Mouse (Mus musculus) limb, embryonic 10.5 days (tissue): ENCODE measurements around the gene Ntmt1. TPM values are rescaled to one million over a fixed set of nuclear protein-coding genes. Genes with fewer than 3 reads are reported as not detected.

Source experiments
- DNase-seq: peaks from one replicate; pipeline ENCODE4 v3.0.0-alpha.2; 2017; ENCODE audit warnings: low spot score
- H3K27ac ChIP-seq: fragments of 300-500 bp; sonication (generic); 2 replicates; pipeline ENCODE4 v1.5.1; 2016; ENCODE audit warnings: mild to moderate bottlenecking
- H3K27me3 ChIP-seq: fragments of 300-500 bp; sonication (generic); 2 replicates; pipeline ENCODE4 v1.6.1; 2016; ENCODE audit warnings: low read depth, mild to moderate bottlenecking; ENCODE audit not compliant: poor library complexity, severe bottlenecking
- H3K36me3 ChIP-seq: fragments of 300-500 bp; sonication (generic); 2 replicates; pipeline ENCODE4 v1.6.1; 2016; ENCODE audit warnings: mild to moderate bottlenecking, moderate library complexity
- H3K4me1 ChIP-seq: fragments of 300-500 bp; sonication (generic); 2 replicates; pipeline ENCODE4 v1.6.1; 2016
- H3K4me3 ChIP-seq: fragments of 300-500 bp; sonication (generic); 2 replicates; pipeline ENCODE4 v1.5.1; 2016; ENCODE audit warnings: mild to moderate bottlenecking, moderate library complexity
- H3K9me3 ChIP-seq: fragments of 300-500 bp; sonication (generic); replicated peaks from 2 replicates; pipeline ENCODE4 v1.6.1; 2016; ENCODE audit warnings: mild to moderate bottlenecking
- WGBS: fragments of 180-500 bp; shearing (Covaris S2); methylation state at CpG from one replicate; pipeline ENCODE4 v1.1.7; 2016; 5-methylcytosine and 5-hydroxymethylcytosine counted together
- polyA plus RNA-seq: library from polyadenylated mRNA; unstranded; fragments of >200 nt; fragmentation: Nextera tagmentation; extraction: Ambion mirVana; gene quantifications from 2 replicates; pipeline ENCODE4 v1.2.1, GENCODE M21; 2016

Gene Ntmt1
- polyA plus RNA-seq: 138 and 141 TPM in 2 replicates

GRCm38 (mm10) chr2:30807648-30808295 lies at the start of gene Ntmt1:
TSS of gene Ntmt1 (plus strand) at chr2:30807826.
- Histone ChIP-seq H3K36me3 (peaks cover 32% of the 10 kb centered on the region), H3K4me3 (peak within 1 kb of the TSS; percentile 77), H3K9me3 (no peaks in the 10 kb centered on the region), H3K27ac (peak within 1 kb of the TSS; percentile 95), H3K4me1 (peaks cover 34% of the 10 kb centered on the region), H3K27me3 (peaks cover 12% of the 10 kb centered on the region)
- WGBS: 1% methylated on average over 44 of the region's 44 CpGs
- peak; percentile 99 for DNase-seq

- peak overlapping the region; percentile 93 for H3K27ac ChIP-seq
- H3K9me3 ChIP-seq: 0 out of 2 replicates have a peak, but pooled peaks cover 5% of the 10 kb centered on the region
- H3K4me1 ChIP-seq: peaks cover 62% of the 10 kb centered on the region
- no peaks in the 10 kb centered on the region for H3K36me3 ChIP-seq
- DNase-seq: peak; percentile 93
- WGBS: 3% methylated on average over 17 of the region's 17 CpGs
- no peaks in the 10 kb centered on the region for H3K27me3 ChIP-seq
- H3K4me3 ChIP-seq: peak overlapping the region; percentile 30
Measured at GRCm38 (mm10) chr2:30758341-30759087, 49.1 kb upstream of the Ntmt1 start.

GRCm38 (mm10) chr2:30759088-30759374 lies 48.6 kb upstream of the Ntmt1 start:
- DNase-seq: no peak
- Histone ChIP-seq H3K36me3 (no peaks in the 10 kb centered on the region), H3K4me3 (peak overlapping the region; percentile 30; the same call in 1 of the 2 replicates), H3K4me1 (peaks cover 58% of the 10 kb centered on the region), H3K27me3 (no peaks in the 10 kb centered on the region), H3K9me3 (0 out of 2 replicates have a peak, but pooled peaks cover 5% of the 10 kb centered on the region), H3K27ac (peak overlapping the region; percentile 93)
- WGBS: 46% methylated on average over 4 of the region's 4 CpGs

GRCm38 (mm10) chr2:30759442-30759841 lies 48.2 kb upstream of the Ntmt1 start:
- DNase-seq: no peak
- WGBS: 75% methylated on average over 4 of the region's 4 CpGs

GRCm38 (mm10) chr2:30759858-30760547 lies 47.6 kb upstream of the Ntmt1 start:
- 31% methylated on average over 10 of the region's 10 CpGs for WGBS
- H3K36me3 ChIP-seq: peaks cover 2% of the 10 kb centered on the region; the same call in 1 of the 2 replicates
- H3K4me1 ChIP-seq: peaks cover 49% of the 10 kb centered on the region
- peak overlapping the region; percentile 5; the same call in 1 of the 2 replicates for H3K4me3 ChIP-seq
- DNase-seq: peak; percentile 47
- peaks cover 7% of the 10 kb centered on the region; the same call in 1 of the 2 replicates for H3K9me3 ChIP-seq
- peak overlapping the region; percentile 93 for H3K27ac ChIP-seq
- no peaks in the 10 kb centered on the region for H3K27me3 ChIP-seq

More at GRCm38 (mm10) chr2:30759442-30759841, 48.2 kb upstream of the Ntmt1 start:
- H3K4me3 ChIP-seq: no peak overlapping the region; the same call in 1 of the 2 replicates
- no peaks in the 10 kb centered on the region for H3K27me3 ChIP-seq
- peaks cover 55% of the 10 kb centered on the region for H3K4me1 ChIP-seq
- H3K36me3 ChIP-seq: no peaks in the 10 kb centered on the region
- H3K27ac ChIP-seq: peak overlapping the region; percentile 93
- 0 out of 2 replicates have a peak, but pooled peaks cover 5% of the 10 kb centered on the region for H3K9me3 ChIP-seq

GRCm38 (mm10) chr2:30760706-30761105 lies 46.9 kb upstream of the Ntmt1 start:
- no peak overlapping the region for H3K4me3 ChIP-seq
- no peaks in the 10 kb centered on the region for H3K27me3 ChIP-seq
- H3K36me3 ChIP-seq: peaks cover 4% of the 10 kb centered on the region; the same call in 1 of the 2 replicates
- peaks cover 7% of the 10 kb centered on the region; the same call in 1 of the 2 replicates for H3K9me3 ChIP-seq
- peaks cover 48% of the 10 kb centered on the region for H3K4me1 ChIP-seq
- 20% methylated on average over 6 of the region's 6 CpGs for WGBS
- no peak for DNase-seq
- peak overlapping the region; percentile 93 for H3K27ac ChIP-seq

- peaks cover 4% of the 10 kb centered on the region; the same call in 1 of the 2 replicates for H3K36me3 ChIP-seq
- 0 out of 2 replicates have a peak, but pooled peaks cover 5% of the 10 kb centered on the region for H3K27me3 ChIP-seq
- no peak overlapping the region for H3K4me3 ChIP-seq
- H3K9me3 ChIP-seq: peaks cover 4% of the 10 kb centered on the region; the same call in 1 of the 2 replicates
- H3K4me1 ChIP-seq: peaks cover 20% of the 10 kb centered on the region
- 85% methylated on average over 5 of the region's 5 CpGs for WGBS
- no peak for DNase-seq
- H3K27ac ChIP-seq: no peak overlapping the region
Measured at GRCm38 (mm10) chr2:30766446-30766845, 41.2 kb upstream of the Ntmt1 start.

- WGBS: 75% methylated on average over 7 of the region's 7 CpGs
- peaks cover 4% of the 10 kb centered on the region; the same call in 1 of the 2 replicates for H3K9me3 ChIP-seq
- no peak overlapping the region for H3K4me3 ChIP-seq
- H3K27me3 ChIP-seq: 0 out of 2 replicates have a peak, but pooled peaks cover 5% of the 10 kb centered on the region
- DNase-seq: no peak
- peak overlapping the region; percentile 50; the same call in 1 of the 2 replicates for H3K27ac ChIP-seq
- H3K36me3 ChIP-seq: peaks cover 4% of the 10 kb centered on the region; the same call in 1 of the 2 replicates
- H3K4me1 ChIP-seq: peaks cover 33% of the 10 kb centered on the region
Measured at GRCm38 (mm10) chr2:30767626-30768240, 39.9 kb upstream of the Ntmt1 start.

- WGBS: 88% methylated on average over 5 of the region's 5 CpGs
- Histone ChIP-seq H3K27me3 (0 out of 2 replicates have a peak, but pooled peaks cover 5% of the 10 kb centered on the region), H3K27ac (no peak overlapping the region), H3K4me1 (peaks cover 41% of the 10 kb centered on the region), H3K4me3 (no peak overlapping the region), H3K36me3 (peaks cover 4% of the 10 kb centered on the region; the same call in 1 of the 2 replicates), H3K9me3 (peaks cover 4% of the 10 kb centered on the region; the same call in 1 of the 2 replicates)
- DNase-seq: no peak
Measured at GRCm38 (mm10) chr2:30768529-30768928, 39.1 kb upstream of the Ntmt1 start.

- Histone ChIP-seq H3K4me3 (no peak overlapping the region), H3K27ac (0 out of 2 replicates have a peak overlapping the region, but pooled peaks have one; percentile 15), H3K36me3 (peaks cover 4% of the 10 kb centered on the region; the same call in 1 of the 2 replicates), H3K4me1 (peaks cover 44% of the 10 kb centered on the region), H3K9me3 (peaks cover 4% of the 10 kb centered on the region; the same call in 1 of the 2 replicates), H3K27me3 (0 out of 2 replicates have a peak, but pooled peaks cover 5% of the 10 kb centered on the region)
- no peak for DNase-seq
- WGBS: 53% methylated on average over 6 of the region's 6 CpGs
Measured at GRCm38 (mm10) chr2:30769187-30769586, 38.4 kb upstream of the Ntmt1 start.

GRCm38 (mm10) chr2:30771368-30771805 lies 36.2 kb upstream of the Ntmt1 start:
- under 1% methylated on average over 50 of the region's 51 CpGs for WGBS
- H3K4me3 ChIP-seq: peak overlapping the region; percentile 58
- peaks cover 50% of the 10 kb centered on the region for H3K4me1 ChIP-seq

More at GRCm38 (mm10) chr2:30771368-30771805, 36.2 kb upstream of the Ntmt1 start:
- no peaks in the 10 kb centered on the region for H3K9me3 ChIP-seq
- peak overlapping the region; percentile 84 for H3K27ac ChIP-seq
- peak; percentile 66 for DNase-seq
- H3K36me3 ChIP-seq: no peaks in the 10 kb centered on the region
- H3K27me3 ChIP-seq: 0 out of 2 replicates have a peak, but pooled peaks cover 5% of the 10 kb centered on the region
